Mouse (Mus musculus): ENCODE results near the gene Aebp1.

DNA sequence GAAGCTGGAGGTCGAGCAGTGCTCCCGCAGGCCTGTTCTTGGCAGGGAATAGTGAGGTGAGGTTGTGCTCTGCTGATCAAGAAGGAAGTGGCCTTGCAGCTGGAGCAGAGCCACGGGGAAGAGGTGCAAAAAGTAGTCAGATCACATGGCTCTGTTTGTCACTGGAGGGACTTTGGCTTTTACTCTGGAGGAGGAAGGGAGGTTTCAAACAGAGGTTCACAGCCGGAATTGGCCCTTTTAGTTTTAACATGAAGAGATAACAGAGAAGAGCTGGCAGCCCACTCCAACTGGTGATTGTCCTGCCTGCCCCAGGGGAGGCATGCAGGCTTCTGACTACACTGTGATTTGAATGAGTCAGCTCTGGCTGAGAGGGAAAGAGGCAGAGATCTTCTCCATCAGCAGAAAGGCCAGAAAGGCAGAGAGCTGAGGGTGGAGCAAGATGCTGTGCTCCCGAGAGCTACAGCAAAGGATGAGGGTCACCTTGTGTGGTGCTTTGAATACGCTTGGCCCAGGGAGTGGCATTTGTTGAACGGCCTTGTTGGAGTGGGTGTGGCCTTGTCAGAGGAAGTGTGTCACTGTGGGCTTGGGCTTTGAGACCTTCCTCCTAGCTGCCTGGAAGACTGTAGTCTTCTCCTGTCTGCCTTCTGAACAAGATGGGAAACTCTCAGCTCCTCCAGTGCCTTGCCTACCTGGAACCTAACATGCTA lies 15.0 kb upstream of the Aebp1 start:
- TF ChIP-seq CTCF (IDR thresholded peaks at IDR 0.05; ENCODE audit: extremely low read depth, insufficient read depth, low read length), result no peak
- TF ChIP-seq POLR2A (IDR thresholded peaks at IDR 0.05; ENCODE audit: extremely low read depth, insufficient read depth, low read length), result no peak
